Mouse (Mus musculus): ENCODE measurements around the gene Lgalsl.

Gene Lgalsl

DNA sequence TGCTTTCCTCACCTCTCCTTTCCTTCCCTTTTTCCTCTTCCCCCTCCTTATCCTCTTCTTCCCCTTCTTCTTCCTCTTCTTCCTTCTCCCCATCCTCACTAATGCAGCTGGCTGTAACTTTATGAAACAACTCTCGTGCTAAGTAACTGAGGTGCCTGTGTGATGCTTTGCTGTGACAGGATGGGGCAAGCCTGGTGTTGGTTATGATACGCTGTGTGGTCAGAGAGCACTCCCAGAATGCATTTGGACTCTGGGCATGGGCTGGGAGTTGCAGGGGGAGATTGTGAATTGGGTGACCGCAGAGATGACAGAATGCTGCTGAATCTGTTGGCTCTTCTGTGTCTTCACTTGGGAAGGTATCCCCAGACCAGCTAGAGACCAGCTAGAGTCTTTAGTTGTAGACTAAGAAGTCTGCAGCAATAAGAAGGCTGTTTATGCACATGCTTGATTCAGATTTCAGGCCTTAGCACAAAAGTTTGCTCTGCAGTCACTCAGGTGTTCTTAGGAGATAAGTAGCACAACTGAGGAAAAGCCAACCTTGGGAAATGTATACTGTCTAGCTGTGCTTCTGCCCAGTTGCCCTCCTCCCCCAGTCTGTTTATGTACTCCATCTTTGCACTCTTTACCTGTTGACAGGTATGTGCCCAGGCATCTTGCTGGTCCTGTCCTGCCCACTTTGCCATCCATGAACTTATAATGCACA is 51.8 kb downstream of the Lgalsl start:
- DNase-seq, result peak; percentile 23

DNA sequence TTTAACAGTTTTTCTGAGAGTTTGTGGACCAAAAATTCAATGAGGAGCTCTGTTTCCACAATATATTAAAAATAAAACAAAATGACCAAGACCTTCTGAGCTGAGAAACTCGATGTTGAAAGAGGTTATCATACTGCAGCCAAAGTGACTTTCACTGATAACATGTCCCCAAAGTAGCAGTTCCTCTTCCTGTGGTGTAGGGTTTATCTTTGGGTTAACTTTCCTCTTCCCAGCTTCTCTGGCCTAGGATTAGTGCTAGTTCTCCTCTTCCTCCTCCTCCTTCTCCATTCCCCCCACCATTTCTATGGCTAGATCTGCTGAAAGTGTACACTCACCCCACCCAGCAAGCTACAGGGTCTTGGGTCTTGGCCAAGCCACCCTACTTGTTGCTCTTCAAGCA is 52.6 kb downstream of the Lgalsl start:
- DNase-seq, result no peak

DNA sequence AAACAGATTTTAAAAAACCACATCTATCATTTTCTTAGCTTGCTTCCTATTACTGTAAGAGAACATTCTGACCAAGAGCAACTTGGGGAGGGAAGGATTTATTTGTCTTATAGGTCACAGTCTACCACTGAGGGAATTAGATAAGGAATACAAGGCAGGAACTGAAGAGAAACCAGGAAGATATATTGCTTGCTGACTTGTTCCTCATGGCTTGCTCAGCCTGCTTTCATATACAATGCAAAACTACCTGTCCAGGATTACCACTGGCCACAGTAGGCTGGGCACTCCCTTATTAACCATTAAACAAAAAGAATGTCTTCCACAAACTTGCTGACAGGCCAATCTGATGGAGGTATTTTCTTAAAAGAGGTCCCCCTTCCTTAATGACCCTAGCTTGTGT is 54.2 kb downstream of the Lgalsl start:
- no peak for DNase-seq

All from liver (tissue).